Mouse (Mus musculus) MEL (cell line): ENCODE measurements around the gene Slc12a8. TPM values are rescaled to one million over a fixed set of nuclear protein-coding genes. Genes with fewer than 3 reads are reported as not detected.

Experiments
- DNase-seq: peaks from one replicate; pipeline ENCODE4 v3.0.0; 2011; ENCODE audit warnings: low read depth, low spot score
- H3K27ac ChIP-seq: 2 replicates; pipeline ENCODE4 v1.5.1; 2012; ENCODE audit warnings: low read depth, mild to moderate bottlenecking, control low read depth, low read length, moderate library complexity; ENCODE audit not compliant: control insufficient read depth
- H3K27me3 ChIP-seq, 2 experiments: fragments of 150-350 bp in 1 of 2; sonication (generic) in 1 of 2; 2 replicates each; pipeline ENCODE4 v1.6.1; 2012; ENCODE audit warnings: low read length in 2 of 2, mild to moderate bottlenecking in 2 of 2, improper control_type of control experiment in 1 of 2, moderate library complexity in 1 of 2; ENCODE audit not compliant: insufficient read depth in 2 of 2, control insufficient read depth in 1 of 2
- H3K36me3 ChIP-seq, 2 experiments: 2 replicates each; pipeline ENCODE4 v1.6.1; 2012 to 2014; ENCODE audit warnings: low read length in 2 of 2, improper control_type of control experiment in 1 of 2, inconsistent platforms in 1 of 2, mild to moderate bottlenecking in 1 of 2; ENCODE audit not compliant: insufficient read depth in 2 of 2, control insufficient read depth in 1 of 2
- H3K4me1 ChIP-seq, 2 experiments: fragments of 150-350 bp in 1 of 2; sonication (generic) in 1 of 2; 2 replicates each; pipeline ENCODE4 v1.6.1; 2012; ENCODE audit warnings: low read length in 2 of 2, improper control_type of control experiment in 1 of 2, mild to moderate bottlenecking in 1 of 2; ENCODE audit not compliant: insufficient read depth in 2 of 2, control insufficient read depth in 1 of 2
- H3K4me3 ChIP-seq, 2 experiments: fragments of 150-350 bp in 1 of 2; sonication (generic) in 1 of 2; 2 replicates each; pipeline ENCODE4 v1.5.1; 2012; ENCODE audit warnings: low read depth in 2 of 2, low read length in 2 of 2, mild to moderate bottlenecking in 2 of 2, moderate library complexity in 2 of 2, control low read depth in 1 of 2, improper control_type of control experiment in 1 of 2; ENCODE audit not compliant: control insufficient read depth in 1 of 2, insufficient read depth in 1 of 2
- H3K79me2 ChIP-seq: 2 replicates; pipeline ENCODE4 v1.6.1; 2012; ENCODE audit warnings: mild to moderate bottlenecking, low read length, moderate library complexity; ENCODE audit not compliant: control insufficient read depth, poor library complexity, insufficient read depth
- H3K9ac ChIP-seq: 2 replicates; pipeline ENCODE4 v1.6.1; 2012; ENCODE audit warnings: low read depth, mild to moderate bottlenecking, control low read depth, low read length, moderate library complexity; ENCODE audit not compliant: control insufficient read depth, poor library complexity, severe bottlenecking
- H3K9me3 ChIP-seq: fragments of 150-350 bp; sonication (generic); replicated peaks from 2 replicates; pipeline ENCODE4 v1.6.1; 2012; ENCODE audit warnings: mild to moderate bottlenecking, low read length, improper control_type of control experiment, moderate library complexity; ENCODE audit not compliant: insufficient read depth
- BHLHE40 ChIP-seq: IDR thresholded peaks from 2 replicates; pipeline ENCODE4 v1.6.1; 2012; ENCODE audit warnings: low read depth, mild to moderate bottlenecking, inconsistent platforms, low read length, improper control_type of control experiment, borderline replicate concordance
- CHD2 ChIP-seq: IDR thresholded peaks from 2 replicates; pipeline ENCODE4 v1.6.1; 2011; ENCODE audit warnings: low read length, improper control_type of control experiment
- CTCF ChIP-seq, 3 experiments: IDR thresholded peaks in 2 of 3; conservative IDR thresholded peaks in 1 of 3; 2 replicates each; pipeline ENCODE4 v1.5.1; 2011 to 2012; ENCODE audit warnings: low read length in 3 of 3, low read depth in 2 of 3, mild to moderate bottlenecking in 2 of 3, improper control_type of control experiment in 1 of 3, inconsistent platforms in 1 of 3, mixed read lengths in 1 of 3, moderate library complexity in 1 of 3; ENCODE audit not compliant: control insufficient read depth in 1 of 3, insufficient read depth in 1 of 3, poor library complexity in 1 of 3, severe bottlenecking in 1 of 3
- E2F4 ChIP-seq: IDR thresholded peaks from 2 replicates; pipeline ENCODE4 v1.6.1; 2011; ENCODE audit warnings: low read depth, low read length, improper control_type of control experiment, borderline replicate concordance
- ELF1 ChIP-seq: IDR thresholded peaks from 2 replicates; pipeline ENCODE4 v1.6.1; 2014; ENCODE audit warnings: low read depth, mild to moderate bottlenecking, inconsistent platforms, low read length, improper control_type of control experiment, moderate library complexity
- EP300 ChIP-seq, 2 experiments: IDR thresholded peaks; 2 replicates each; pipeline ENCODE4 v1.6.1; 2011; ENCODE audit warnings: improper control_type of control experiment in 2 of 2, low read length in 2 of 2, low read depth in 1 of 2, mild to moderate bottlenecking in 1 of 2
- HCFC1 ChIP-seq: IDR thresholded peaks from 2 replicates; pipeline ENCODE4 v1.6.1; 2012; ENCODE audit warnings: low read depth, mild to moderate bottlenecking, inconsistent platforms, low read length, improper control_type of control experiment, moderate library complexity
- KAT2A ChIP-seq: conservative IDR thresholded peaks from 2 replicates; pipeline ENCODE4 v1.6.1; 2012; ENCODE audit warnings: low read depth, low read length, improper control_type of control experiment, inconsistent platforms
- MEF2A ChIP-seq: IDR thresholded peaks from 2 replicates; pipeline ENCODE4 v1.6.1; 2014; ENCODE audit warnings: low read depth, mild to moderate bottlenecking, inconsistent platforms, low read length, improper control_type of control experiment; ENCODE audit not compliant: poor library complexity, insufficient replicate concordance, severe bottlenecking; ENCODE audit errors: extremely low read depth
- MXI1 ChIP-seq: IDR thresholded peaks from 2 replicates; pipeline ENCODE4 v1.6.1; 2011; ENCODE audit warnings: mild to moderate bottlenecking, low read depth, low read length, improper control_type of control experiment
- MYC ChIP-seq: IDR thresholded peaks from 2 replicates; pipeline ENCODE4 v1.6.1; 2011; ENCODE audit warnings: low read depth, mild to moderate bottlenecking, low read length, improper control_type of control experiment, moderate library complexity
- NELFE ChIP-seq: IDR thresholded peaks from 2 replicates; pipeline ENCODE4 v1.6.1; 2011; ENCODE audit warnings: low read depth, low read length, improper control_type of control experiment
- NRF1 ChIP-seq: IDR thresholded peaks from 2 replicates; pipeline ENCODE4 v1.6.1; 2014; ENCODE audit warnings: low read depth, mild to moderate bottlenecking, inconsistent platforms, low read length, improper control_type of control experiment, moderate library complexity; ENCODE audit not compliant: poor library complexity, insufficient read depth, severe bottlenecking
- POLR2A ChIP-seq, 2 experiments: IDR thresholded peaks; 2 replicates each; pipeline ENCODE4 v1.6.1; 2011 to 2012; ENCODE audit warnings: low read length in 2 of 2, mild to moderate bottlenecking in 2 of 2, control low read depth in 1 of 2, improper control_type of control experiment in 1 of 2, low read depth in 1 of 2, moderate library complexity in 1 of 2; ENCODE audit not compliant: control insufficient read depth in 1 of 2, insufficient read depth in 1 of 2, poor library complexity in 1 of 2
- POLR2AphosphoS2 ChIP-seq: IDR thresholded peaks from 2 replicates; pipeline ENCODE4 v1.6.1; 2011; ENCODE audit warnings: low read length, improper control_type of control experiment
- RAD21 ChIP-seq: IDR thresholded peaks from 2 replicates; pipeline ENCODE4 v1.6.1; 2011; ENCODE audit warnings: mild to moderate bottlenecking, low read depth, low read length, improper control_type of control experiment
- SIN3A ChIP-seq: IDR thresholded peaks from 2 replicates; pipeline ENCODE4 v1.6.1; 2012; ENCODE audit warnings: low read length, improper control_type of control experiment, inconsistent platforms
- SMC3 ChIP-seq: IDR thresholded peaks from 2 replicates; pipeline ENCODE4 v1.6.1; 2011; ENCODE audit warnings: low read depth, low read length, improper control_type of control experiment
- TAL1 ChIP-seq: IDR thresholded peaks from 2 replicates; pipeline ENCODE4 v1.6.1; 2012; ENCODE audit warnings: mild to moderate bottlenecking, inconsistent platforms, low read length, moderate library complexity, mixed read lengths
- USF2 ChIP-seq, 2 experiments: IDR thresholded peaks; 2 replicates each; pipeline ENCODE4 v1.6.1; 2011 to 2012; ENCODE audit warnings: improper control_type of control experiment in 2 of 2, low read length in 2 of 2, borderline replicate concordance in 1 of 2, inconsistent platforms in 1 of 2, low read depth in 1 of 2, mild to moderate bottlenecking in 1 of 2; ENCODE audit not compliant: insufficient read depth in 1 of 2
- ZC3H11A ChIP-seq: IDR thresholded peaks from 2 replicates; pipeline ENCODE4 v1.6.1; 2012; ENCODE audit warnings: low read depth, mild to moderate bottlenecking, inconsistent platforms, low read length, improper control_type of control experiment
- ZKSCAN1 ChIP-seq: IDR thresholded peaks from 2 replicates; pipeline ENCODE4 v1.6.1; 2012; ENCODE audit warnings: low read depth, mild to moderate bottlenecking, inconsistent platforms, low read length, improper control_type of control experiment, moderate library complexity
- ZNF384 ChIP-seq: IDR thresholded peaks from 2 replicates; pipeline ENCODE4 v1.6.1; 2012; ENCODE audit warnings: low read depth, mild to moderate bottlenecking, inconsistent platforms, low read length, improper control_type of control experiment
- polyA plus RNA-seq, 2 experiments: library from polyadenylated mRNA; stranded (reverse) in 1 of 2; unstranded in 1 of 2; fragments of >175 nt in 1 of 2; fragments of >200 nt in 1 of 2; gene quantifications; 2 replicates each; pipeline versions ENCODE4 v1.2.1 to v1.2.4; 2012; ENCODE audit warnings: low replicate concordance in 2 of 2, low read depth in 1 of 2; ENCODE audit not compliant: insufficient read length in 2 of 2, insufficient read depth in 1 of 2, missing spikeins in 1 of 2
- total RNA-seq: library from RNA; depleted of rRNA; stranded (reverse); fragments of 300-350 nt; gene quantifications from 2 replicates; pipeline ENCODE4 v1.2.3, GENCODE M21; 2012

The Slc12a8 gene
- total and polyA plus RNA-seq, 3 experiments, result 0.29 TPM; not detected in 2

- no peak overlapping the region for H3K9ac ChIP-seq
- H3K4me3 ChIP-seq, result no peak overlapping the region
- no peaks in the 10 kb centered on the region for H3K79me2 ChIP-seq
- H3K27ac ChIP-seq, result no peak overlapping the region
- no peak for TF ChIP-seq SIN3A
- no peak for TF ChIP-seq POLR2AphosphoS2
- TF ChIP-seq POLR2A (IDR thresholded peaks at IDR 0.05; ENCODE audit: control insufficient read depth in 1 of 2, insufficient read depth in 1 of 2, low read depth in 1 of 2, low read length in 2 of 2, poor library complexity in 1 of 2), result no peak
- TF ChIP-seq ZC3H11A, result no peak
- TF ChIP-seq BHLHE40, result no peak
- TF ChIP-seq ZNF384, result no peak
- no peak for TF ChIP-seq MYC
- TF ChIP-seq NRF1, result no peak
- TF ChIP-seq MXI1, result no peak
- no peaks in the 10 kb centered on the region for H3K4me1 ChIP-seq
- peaks cover 0 to 2% of the 10 kb centered on the region in 2 experiments; a peak in 3 of 4 replicates for H3K27me3 ChIP-seq
- H3K9me3 ChIP-seq, result no peaks in the 10 kb centered on the region
- no peak for DNase-seq
- H3K36me3 ChIP-seq, result peaks cover 0 to 6% of the 10 kb centered on the region in 2 experiments; a peak in 2 of 4 replicates
Measured at GRCm38 (mm10) chr16:33653116-33653515, 136.0 kb downstream of the Slc12a8 start.

- Histone ChIP-seq H3K27ac (no peak overlapping the region), H3K27me3 (peaks cover 0 to 2% of the 10 kb centered on the region in 2 experiments; a peak in 3 of 4 replicates)
Measured at GRCm38 (mm10) chr16:33655443-33655842, 138.3 kb downstream of the Slc12a8 start.

More at GRCm38 (mm10) chr16:33655443-33655842, 138.3 kb downstream of the Slc12a8 start:
- no peaks in the 10 kb centered on the region for H3K4me1 ChIP-seq
- H3K4me3 ChIP-seq, result no peak overlapping the region
- no peak overlapping the region for H3K9ac ChIP-seq
- no peaks in the 10 kb centered on the region for H3K79me2 ChIP-seq
- DNase-seq, result no peak
- TF ChIP-seq SMC3, result no peak
- TF ChIP-seq NELFE, result no peak
- no peak for TF ChIP-seq MEF2A
- no peak for TF ChIP-seq RAD21
- TF ChIP-seq ZNF384, result no peak
- no peak for TF ChIP-seq USF2 (IDR thresholded peaks at IDR 0.05; ENCODE audit: borderline replicate concordance in 1 of 2, insufficient read depth in 1 of 2, low read depth in 1 of 2, low read length in 2 of 2)
- TF ChIP-seq ELF1, result no peak
- no peak for TF ChIP-seq TAL1
- no peak for TF ChIP-seq EP300 (IDR thresholded peaks at IDR 0.05; ENCODE audit: low read depth in 1 of 2, low read length in 2 of 2)
- no peak for TF ChIP-seq ZKSCAN1
- TF ChIP-seq E2F4, result no peak
- TF ChIP-seq POLR2A (IDR thresholded peaks at IDR 0.05; ENCODE audit: control insufficient read depth in 1 of 2, insufficient read depth in 1 of 2, low read depth in 1 of 2, low read length in 2 of 2, poor library complexity in 1 of 2), result no peak
- TF ChIP-seq KAT2A, result no peak
- TF ChIP-seq CTCF (IDR thresholded peaks at IDR 0.05 in 2 of 3, conservative IDR thresholded peaks at IDR 0.05 in 1 of 3; ENCODE audit: control insufficient read depth in 1 of 3, insufficient read depth in 1 of 3, low read depth in 2 of 3, low read length in 3 of 3, poor library complexity in 1 of 3, severe bottlenecking in 1 of 3), result no peak
- no peak for TF ChIP-seq CHD2
- TF ChIP-seq MYC, result no peak
- TF ChIP-seq SIN3A, result no peak
- no peak for TF ChIP-seq HCFC1
- no peak for TF ChIP-seq NRF1
- TF ChIP-seq BHLHE40, result no peak
- H3K36me3 ChIP-seq, result peaks cover 0 to 6% of the 10 kb centered on the region in 2 experiments; a peak in 2 of 4 replicates
- no peaks in the 10 kb centered on the region for H3K9me3 ChIP-seq
